Comparison of ENCODE assay signal across 20 mouse cellular contexts in the genomic region with DNA sequence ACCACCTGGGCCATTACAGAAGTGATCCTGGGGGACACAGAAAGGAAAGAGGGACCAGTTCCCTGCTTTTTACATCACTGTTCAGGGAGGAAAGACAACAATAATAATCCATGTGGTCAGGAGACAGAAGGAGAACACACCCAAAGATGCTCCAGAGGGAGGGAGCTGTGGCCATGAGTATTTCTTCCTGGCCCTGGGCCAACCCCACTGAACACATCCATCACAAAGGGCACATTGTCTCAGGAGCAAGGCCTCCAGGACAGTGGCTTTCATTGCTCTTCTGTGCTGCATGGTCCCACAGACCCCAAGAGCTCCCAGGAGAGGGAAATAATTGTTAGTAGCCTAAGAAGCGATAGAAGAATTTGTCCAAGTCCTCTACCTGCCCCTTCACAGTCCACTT. TPM values are rescaled to one million over a fixed set of nuclear protein-coding genes. Genes with fewer than 3 reads are reported as not detected.
"Had no signal": no experiment of that assay in that cellular context is flagged by ENCODE, and none has a peak within 500 bp of the region (broad histone marks: within the 10 kb centered on the region; RNA-seq: fewer than 3 reads in every experiment).

No protein-coding gene starts in this region.

- H3K27ac ChIP-seq: kidney, postnatal 0 days; liver, embryonic 15.5 days; lung, embryonic 15.5 days; neural tube, embryonic 12.5 days; stomach, embryonic 15.5 days had no signal

- H3K4me1 ChIP-seq: liver, embryonic 15.5 days; lung, embryonic 15.5 days; stomach, embryonic 15.5 days had no signal

- H3K27me3 ChIP-seq: lung, embryonic 15.5 days; neural tube, embryonic 12.5 days; stomach, embryonic 15.5 days had no signal

- H3K4me3 ChIP-seq: liver, embryonic 15.5 days; lung, embryonic 15.5 days; neural tube, embryonic 12.5 days; stomach, embryonic 15.5 days had no signal

- H3K36me3 ChIP-seq: liver, embryonic 15.5 days; lung, embryonic 15.5 days; neural tube, embryonic 12.5 days; stomach, embryonic 15.5 days had no signal

- H3K9me3 ChIP-seq: liver, embryonic 15.5 days; lung, embryonic 15.5 days; neural tube, embryonic 12.5 days; stomach, embryonic 15.5 days had no signal

- H3K4me2 ChIP-seq: liver, embryonic 11.5 days; liver, embryonic 15.5 days; lung, embryonic 15.5 days; neural tube, embryonic 12.5 days; stomach, embryonic 15.5 days had no signal

- DNase-seq: kidney, adult 11 months; kidney, adult 9 months; left cerebral cortex, postnatal 4 days; midbrain, embryonic 14.5 days; right cerebral cortex, postnatal 14 days had no signal

- H3K9ac ChIP-seq: liver, embryonic 15.5 days; lung, embryonic 15.5 days; neural tube, embryonic 12.5 days; stomach, embryonic 15.5 days had no signal

RNA-seq across cellular contexts. Expression of a gene that starts 23.4 kb away (rescaled TPM):
- total RNA-seq: layer of hippocampus, adult 18-20 months; layer of hippocampus, postnatal 14 days; left cerebral cortex, adult 18-20 months; left cerebral cortex, postnatal 10 days; left cerebral cortex, postnatal 4 days; megakaryocyte progenitor cell, adult 5-6 weeks; monocyte, adult 5-6 weeks; neutrophil, adult 5-6 weeks had no signal
- polyA plus RNA-seq: kidney, postnatal 0 days; limb, embryonic 14.5 days; liver, embryonic 11.5 days; liver, embryonic 15.5 days; lung, embryonic 15.5 days; midbrain, embryonic 14.5 days; neural tube, embryonic 12.5 days; spleen, adult 2 months; stomach, embryonic 15.5 days had no signal

RNA-seq across cellular contexts. Expression of a gene that starts 23.9 kb away (rescaled TPM):
- total RNA-seq: megakaryocyte progenitor cell, adult 5-6 weeks; neutrophil, adult 5-6 weeks had no signal
